Mouse (Mus musculus): ENCODE results near the gene Cacna2d2.

DNA sequence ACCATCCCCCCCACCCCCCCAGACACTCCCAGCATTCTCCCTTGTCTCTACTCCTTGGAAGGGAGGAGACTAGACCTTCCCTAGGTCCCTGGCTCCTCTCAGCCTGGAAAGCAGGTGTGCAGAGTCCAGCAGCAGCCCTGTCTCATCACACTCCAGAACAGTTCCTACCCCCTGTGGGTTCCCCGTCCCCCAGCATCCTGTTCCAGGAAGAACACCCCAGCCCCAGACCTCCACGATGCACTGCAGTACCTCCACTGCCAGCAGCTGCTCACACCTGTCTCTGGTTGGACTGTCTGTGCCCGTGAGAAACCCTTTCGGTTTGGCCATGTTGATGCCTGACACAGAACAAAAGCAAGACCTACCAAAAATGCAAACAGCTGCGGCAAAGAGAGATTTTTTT is 121.8 kb downstream of the Cacna2d2 start:
- TF ChIP-seq CTCF (IDR thresholded peaks at IDR 0.05; ENCODE audit: control insufficient read depth, insufficient read depth, insufficient read length) (no peak), MYOD1 (IDR thresholded peaks at IDR 0.05; ENCODE audit: control insufficient read depth, insufficient read length, low read depth) (no peak)
